Mouse (Mus musculus) liver, embryonic 14.5 days (tissue): Measurements from ENCODE around the gene Zmynd8. TPM values are rescaled to one million over a fixed set of nuclear protein-coding genes. Genes with fewer than 3 reads are reported as not detected.

Experiments
- ATAC-seq: fragments of 200-750 bp; cut with Nextera tagmentation; 2 replicates; pipeline ENCODE4 v1.8.0; 2017; ENCODE audit warnings: moderate number of reproducible peaks, mild to moderate bottlenecking, moderate library complexity; ENCODE audit not compliant: insufficient read depth
- DNase-seq, 3 experiments: peaks; one replicate each; pipeline ENCODE4 v3.0.0-alpha.2; 2012 to 2013; ENCODE audit warnings: low read depth in 3 of 3, low spot score in 3 of 3
- H3K27ac ChIP-seq: fragments of 300-500 bp; sonication (generic); 2 replicates; pipeline ENCODE4 v1.5.1; 2014; ENCODE audit warnings: moderate library complexity, mild to moderate bottlenecking, control low read depth, inconsistent platforms
- H3K27me3 ChIP-seq: fragments of 300-500 bp; sonication (generic); 2 replicates; pipeline ENCODE4 v1.6.1; 2014; ENCODE audit warnings: mild to moderate bottlenecking, low read length, moderate library complexity; ENCODE audit not compliant: control insufficient read depth, insufficient read depth
- H3K36me3 ChIP-seq: fragments of 300-500 bp; sonication (generic); replicated peaks from 2 replicates; pipeline ENCODE4 v1.6.1; 2014; ENCODE audit warnings: low read depth; ENCODE audit not compliant: control insufficient read depth, insufficient read depth
- H3K4me1 ChIP-seq, 2 experiments: fragments of 200-500 bp in 1 of 2; fragments of 300-500 bp in 1 of 2; sonication (generic) in 1 of 2; replicated peaks; 2 replicates each; pipeline ENCODE4 v1.6.1; 2012 to 2014; ENCODE audit warnings: antibody characterized with exemption in 1 of 2, inconsistent platforms in 1 of 2, low read length in 1 of 2; ENCODE audit not compliant: control insufficient read depth in 2 of 2, insufficient read depth in 2 of 2
- H3K4me2 ChIP-seq: fragments of 300-500 bp; sonication (generic); 2 replicates; pipeline ENCODE4 v1.6.1; 2014; ENCODE audit warnings: low read depth, mild to moderate bottlenecking, control low read depth, moderate library complexity
- H3K4me3 ChIP-seq, 2 experiments: fragments of 200-500 bp in 1 of 2; fragments of 300-500 bp in 1 of 2; sonication (generic) in 1 of 2; 2 replicates each; pipeline ENCODE4 v1.5.1; 2012 to 2014; ENCODE audit warnings: low read depth in 2 of 2, low read length in 2 of 2, mild to moderate bottlenecking in 2 of 2, control low read depth in 1 of 2, inconsistent platforms in 1 of 2, moderate library complexity in 1 of 2; ENCODE audit not compliant: insufficient read depth in 1 of 2
- H3K9ac ChIP-seq: fragments of 300-500 bp; sonication (generic); replicated peaks from 2 replicates; pipeline ENCODE4 v1.6.1; 2014; ENCODE audit warnings: mild to moderate bottlenecking, control low read depth, moderate library complexity
- H3K9me3 ChIP-seq: fragments of 300-500 bp; sonication (generic); 2 replicates; pipeline ENCODE4 v1.6.1; 2016; ENCODE audit warnings: low read length, mixed read lengths; ENCODE audit not compliant: control insufficient read depth
- CTCF ChIP-seq: IDR thresholded peaks from 2 replicates; pipeline ENCODE4 v1.5.1; 2016; ENCODE audit warnings: antibody characterized with exemption, low read depth, control low read depth
- EP300 ChIP-seq: IDR thresholded peaks from 2 replicates; pipeline ENCODE4 v1.6.1; 2016; ENCODE audit warnings: antibody characterized with exemption, low read depth
- WGBS: fragments of 180-500 bp; shearing (Covaris S2); extraction: QIAGEN DNeasy Blood & Tissue Kit; methylation state at CpG from one replicate; pipeline ENCODE4 v1.1.7; 2014; ENCODE audit not compliant: insufficient replicate concordance; 5-methylcytosine and 5-hydroxymethylcytosine counted together
- polyA plus RNA-seq, 2 experiments: library from polyadenylated mRNA; depleted of rRNA in 1 of 2; stranded (reverse) in 1 of 2; unstranded in 1 of 2; fragments of >200 nt; fragmentation: Nextera tagmentation in 1 of 2; extraction: Ambion mirVana in 1 of 2; gene quantifications; 2 replicates each; pipeline versions ENCODE4 v1.2.1 to v1.2.3; 2012 to 2014

Gene Zmynd8
- polyA plus RNA-seq, 2 experiments: 16.3 to 17.7 TPM

- TF ChIP-seq CTCF (no peak), EP300 (no peak)
- 0 out of 2 replicates have a peak, but pooled peaks have one; percentile 16 for ATAC-seq
- WGBS: 69% methylated on average over 7 of the region's 7 CpGs
- no peaks in the 10 kb centered on the region for H3K36me3 ChIP-seq
- no peak for DNase-seq
- no peaks in the 10 kb centered on the region for H3K9me3 ChIP-seq
- H3K4me3 ChIP-seq: no peak overlapping the region
- H3K4me2 ChIP-seq: no peak overlapping the region
- H3K27me3 ChIP-seq: no peaks in the 10 kb centered on the region
- no peak overlapping the region for H3K9ac ChIP-seq
- no peak overlapping the region for H3K27ac ChIP-seq
- H3K4me1 ChIP-seq: no peaks in the 10 kb centered on the region; a peak in 1 of 4 replicates
Observed at GRCm38 (mm10) chr2:165913073-165913472, 14.3 kb upstream of the Zmynd8 start.

DNA sequence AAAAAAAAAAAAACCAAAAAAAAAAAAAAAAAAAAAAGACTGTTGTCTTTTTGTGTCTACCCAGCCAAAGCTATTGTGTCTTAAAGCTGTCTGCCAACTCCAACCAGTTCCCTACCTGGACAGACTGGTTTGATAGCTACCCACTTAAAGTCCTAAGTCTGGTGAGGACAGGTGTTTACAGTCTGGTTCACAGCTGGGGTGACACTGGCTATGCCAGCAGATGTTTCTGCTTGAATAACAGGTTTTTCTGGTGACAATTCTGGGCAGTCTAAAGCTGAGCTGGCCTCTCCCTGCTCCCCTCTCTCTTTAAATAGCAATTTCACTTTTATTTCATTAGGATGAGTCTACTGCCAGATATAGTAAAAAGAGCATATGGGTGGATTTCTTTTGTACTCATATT lies 10.9 kb upstream of the Zmynd8 start:
- Histone ChIP-seq H3K27me3 (no peaks in the 10 kb centered on the region), H3K9me3 (no peaks in the 10 kb centered on the region), H3K36me3 (no peaks in the 10 kb centered on the region), H3K4me1 (no peaks in the 10 kb centered on the region; a peak in 1 of 4 replicates), H3K27ac (no peak overlapping the region), H3K4me2 (no peak overlapping the region), H3K4me3 (no peak overlapping the region), H3K9ac (no peak overlapping the region)
- ATAC-seq: no peak
- TF ChIP-seq CTCF: no peak
- no peak for TF ChIP-seq EP300
- no peak for DNase-seq

DNA sequence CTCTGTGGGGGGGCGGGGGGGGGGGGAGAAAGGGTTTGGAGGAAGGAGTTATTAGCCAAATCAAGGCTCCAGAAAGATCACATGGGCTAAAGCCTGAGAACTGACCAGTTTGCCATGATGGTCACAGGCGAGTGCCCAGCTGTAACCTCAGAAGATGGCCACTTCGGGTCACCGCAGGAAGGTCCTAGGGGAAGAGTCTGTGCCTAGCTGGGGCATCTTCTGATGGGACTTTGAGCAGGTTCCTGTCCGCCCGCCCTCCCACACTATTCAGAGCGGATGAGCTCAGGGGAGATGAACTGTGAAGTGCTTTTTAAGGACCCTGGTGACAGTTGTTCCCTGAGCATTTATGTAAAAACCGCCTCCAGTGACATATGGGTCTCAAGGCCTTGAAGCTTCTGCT lies 8.4 kb upstream of the Zmynd8 start:
- Histone ChIP-seq H3K9ac (no peak overlapping the region), H3K36me3 (no peaks in the 10 kb centered on the region), H3K4me1 (no peaks in the 10 kb centered on the region), H3K27ac (no peak overlapping the region), H3K4me3 (no peak overlapping the region), H3K27me3 (no peaks in the 10 kb centered on the region), H3K4me2 (no peak overlapping the region), H3K9me3 (no peaks in the 10 kb centered on the region)
- DNase-seq: no peak
- ATAC-seq: no peak
- 72% methylated on average over 7 of the region's 8 CpGs for WGBS
- TF ChIP-seq CTCF (no peak), EP300 (no peak)

GRCm38 (mm10) chr2:165906332-165906945 lies 7.6 kb upstream of the Zmynd8 start:
- no peak overlapping the region for H3K9ac ChIP-seq
- H3K27ac ChIP-seq: no peak overlapping the region
- no peaks in the 10 kb centered on the region for H3K36me3 ChIP-seq
- H3K4me3 ChIP-seq: no peak overlapping the region
- 30% methylated on average over 15 of the region's 15 CpGs for WGBS
- no peak for ATAC-seq
- H3K27me3 ChIP-seq: no peaks in the 10 kb centered on the region
- TF ChIP-seq EP300 (no peak), CTCF (no peak)
- H3K4me2 ChIP-seq: no peak overlapping the region
- H3K4me1 ChIP-seq: peaks cover 0 to 4% of the 10 kb centered on the region in 2 experiments; a peak in 2 of 4 replicates
- no peaks in the 10 kb centered on the region for H3K9me3 ChIP-seq
- DNase-seq: no peak

DNA sequence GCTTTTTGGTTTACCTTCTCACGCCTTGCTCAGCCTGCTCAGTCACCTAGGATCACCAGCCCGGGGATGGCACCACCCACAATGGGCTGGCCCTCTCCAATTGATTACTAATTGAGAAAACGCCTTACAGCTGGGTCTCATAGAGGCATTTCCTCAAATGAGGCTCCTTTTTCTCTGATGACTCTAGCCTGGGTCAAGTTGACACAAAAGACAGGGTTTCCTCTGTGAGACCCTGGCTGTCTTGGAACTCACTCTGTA lies 2.2 kb upstream of the Zmynd8 start:
- TF ChIP-seq EP300: no peak
- TF ChIP-seq CTCF: no peak
- Histone ChIP-seq H3K27ac (no peak overlapping the region), H3K4me1 (peaks cover 8 to 35% of the 10 kb centered on the region in 2 experiments), H3K27me3 (no peaks in the 10 kb centered on the region), H3K4me2 (no peak overlapping the region), H3K4me3 (no peak overlapping the region), H3K9me3 (no peaks in the 10 kb centered on the region), H3K9ac (no peak overlapping the region), H3K36me3 (no peaks in the 10 kb centered on the region)
- DNase-seq (no peak), ATAC-seq (no peak)
- WGBS: 53% methylated on average over 3 of the region's 3 CpGs
